Mouse (Mus musculus): ENCODE measurements at regions not wholly inside any gene's neighbourhood (a gene's known extent, or its start where the extent isn't known, plus 50 kb on each side); places are given as distances from the start of the nearest gene placed in this dataset.

DNA sequence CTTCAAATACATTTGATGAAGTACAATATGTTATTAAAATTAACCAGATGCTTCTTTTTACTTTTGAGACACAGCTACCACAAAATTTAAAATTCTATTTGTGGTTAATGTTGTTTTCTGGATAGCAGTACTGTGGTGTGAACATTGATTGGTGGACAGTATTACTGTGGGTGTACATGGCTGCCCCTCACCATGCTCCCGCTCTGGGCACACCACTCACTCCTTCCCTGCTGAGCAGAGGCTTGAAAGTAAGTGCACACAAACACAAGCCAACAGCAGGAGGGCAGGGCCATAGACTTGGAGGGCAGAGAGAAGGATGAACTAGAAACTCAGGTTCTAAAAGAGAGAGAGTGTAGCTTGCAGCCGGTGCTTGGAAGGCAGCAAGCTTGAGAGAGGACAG, 182.1 kb downstream of the Ifng start:
- DNase-seq (ENCODE audit: low read depth, low spot score) = no peak

DNA sequence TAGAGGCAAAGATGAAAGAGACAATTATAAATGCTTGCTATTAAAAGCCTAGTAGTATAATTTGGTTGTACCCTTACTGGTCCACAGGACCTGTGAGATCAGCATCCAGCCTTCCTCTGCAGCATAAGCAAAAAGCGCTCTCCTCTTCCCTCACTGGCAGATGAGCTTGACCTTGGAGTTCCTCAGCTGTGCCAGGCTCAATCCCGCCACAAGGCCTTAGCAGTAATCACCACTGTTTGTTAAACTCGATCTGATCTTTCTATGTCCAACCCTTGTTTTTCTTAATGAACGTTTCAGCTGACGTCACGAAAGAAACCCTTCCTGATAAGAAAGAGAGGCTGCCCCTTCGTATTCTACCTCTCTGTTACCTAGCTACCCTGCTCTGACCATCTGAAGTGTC, 183.5 kb downstream of the Ifng start:
- DNase-seq (ENCODE audit: low read depth, low spot score) = no peak

DNA sequence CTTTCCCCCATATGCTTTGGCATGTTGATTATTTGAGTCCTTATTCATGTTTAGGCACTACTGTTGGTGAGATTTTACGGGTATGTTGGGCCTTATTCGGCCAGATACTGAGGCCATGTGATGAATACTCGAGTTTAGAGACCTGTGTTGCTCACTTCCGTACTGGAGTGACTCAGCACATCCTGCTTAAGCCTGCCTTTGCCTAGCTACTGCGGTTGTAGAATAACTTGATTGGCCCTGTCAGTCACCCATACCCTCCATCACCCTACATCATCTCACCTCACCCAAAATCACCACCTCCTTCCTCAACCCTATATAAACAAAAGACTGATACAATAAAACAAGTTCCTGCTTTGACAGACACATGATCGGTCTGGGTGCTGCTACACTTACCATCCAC, 187.2 kb downstream of the Ifng start:
- no peak for DNase-seq (ENCODE audit: low read depth, low spot score)

DNA sequence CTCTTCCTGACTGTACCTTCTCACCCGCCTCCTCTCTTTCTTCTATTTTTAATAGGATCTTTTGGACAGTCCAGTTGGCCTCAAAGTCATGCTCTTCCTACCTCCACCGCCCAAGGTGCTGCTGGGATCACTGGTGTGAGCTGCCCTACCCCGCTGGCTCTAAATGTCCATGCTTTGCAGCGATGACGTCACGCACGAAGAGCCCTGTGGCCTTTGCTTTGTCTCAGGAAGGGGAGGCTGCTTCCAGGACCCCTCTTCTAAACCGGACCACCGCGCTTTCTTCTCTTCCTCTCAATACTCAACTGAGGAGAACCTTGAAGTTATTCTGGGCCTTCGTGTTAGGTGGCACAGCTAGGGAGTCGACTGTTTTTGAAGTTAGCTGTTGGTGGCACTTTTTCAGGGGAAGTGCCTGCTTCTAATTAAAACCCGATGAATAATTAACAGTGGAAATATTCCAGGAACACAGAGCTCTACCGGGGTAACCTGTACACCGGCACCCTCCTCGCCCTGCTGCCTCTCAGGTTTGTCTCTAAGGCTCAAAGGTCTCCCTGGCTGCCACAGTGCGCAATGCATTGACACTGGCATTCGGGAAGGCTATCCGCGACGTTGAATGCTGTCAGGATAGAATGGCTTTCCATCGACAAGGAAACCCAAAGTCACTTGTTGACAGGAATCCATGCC, 188.7 kb downstream of the Ifng start:
- no peak for DNase-seq (ENCODE audit: low read depth, low spot score)

- no peak for DNase-seq (ENCODE audit: low read depth, low spot score)
These were observed 190.9 kb downstream of the Ifng start for GRCm38 (mm10) chr10:118631786-118632185.

- DNase-seq (ENCODE audit: low read depth, low spot score) = no peak
These were observed 191.3 kb downstream of the Ifng start for GRCm38 (mm10) chr10:118632187-118632586.

DNA sequence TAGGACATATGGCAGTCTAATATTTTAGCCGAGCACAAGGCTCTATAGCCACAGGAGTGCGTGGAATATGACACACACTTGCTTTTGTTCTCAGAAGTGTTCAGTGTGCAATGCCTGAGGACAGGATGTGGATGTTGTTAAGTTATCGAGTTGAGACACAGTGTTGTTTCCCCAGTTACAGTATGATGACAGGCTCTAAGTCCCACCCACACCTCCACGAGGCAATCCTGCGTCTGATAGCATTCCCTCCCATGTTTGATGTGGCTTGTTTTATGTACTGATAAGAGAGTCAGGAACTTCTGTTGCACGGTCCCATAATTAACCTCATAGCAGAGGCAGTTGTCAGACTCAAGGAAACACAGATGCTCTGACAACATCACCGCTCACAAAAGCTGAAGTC, 192.6 kb downstream of the Ifng start:
- DNase-seq (ENCODE audit: low read depth, low spot score) = no peak

DNA sequence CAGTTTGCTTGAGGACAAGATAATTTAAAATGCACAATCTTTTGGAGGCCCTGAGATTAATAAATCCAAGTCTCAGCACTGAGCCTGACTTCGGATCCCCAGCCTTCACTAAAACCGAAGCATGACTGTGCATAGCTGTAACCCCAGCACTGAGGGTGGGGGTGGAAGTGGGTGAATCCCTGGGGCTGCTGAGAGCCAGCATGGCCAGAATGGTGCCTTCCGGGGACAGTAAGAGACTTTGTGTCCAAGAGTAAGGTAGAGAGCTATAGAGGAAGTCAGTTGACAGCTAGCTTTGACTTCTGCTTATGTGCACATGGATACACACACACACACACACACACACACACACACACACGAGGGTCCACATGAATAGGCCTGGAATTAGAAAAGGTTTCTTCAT, 198.3 kb downstream of the Ifng start:
- no peak for DNase-seq (ENCODE audit: low read depth, low spot score)

DNA sequence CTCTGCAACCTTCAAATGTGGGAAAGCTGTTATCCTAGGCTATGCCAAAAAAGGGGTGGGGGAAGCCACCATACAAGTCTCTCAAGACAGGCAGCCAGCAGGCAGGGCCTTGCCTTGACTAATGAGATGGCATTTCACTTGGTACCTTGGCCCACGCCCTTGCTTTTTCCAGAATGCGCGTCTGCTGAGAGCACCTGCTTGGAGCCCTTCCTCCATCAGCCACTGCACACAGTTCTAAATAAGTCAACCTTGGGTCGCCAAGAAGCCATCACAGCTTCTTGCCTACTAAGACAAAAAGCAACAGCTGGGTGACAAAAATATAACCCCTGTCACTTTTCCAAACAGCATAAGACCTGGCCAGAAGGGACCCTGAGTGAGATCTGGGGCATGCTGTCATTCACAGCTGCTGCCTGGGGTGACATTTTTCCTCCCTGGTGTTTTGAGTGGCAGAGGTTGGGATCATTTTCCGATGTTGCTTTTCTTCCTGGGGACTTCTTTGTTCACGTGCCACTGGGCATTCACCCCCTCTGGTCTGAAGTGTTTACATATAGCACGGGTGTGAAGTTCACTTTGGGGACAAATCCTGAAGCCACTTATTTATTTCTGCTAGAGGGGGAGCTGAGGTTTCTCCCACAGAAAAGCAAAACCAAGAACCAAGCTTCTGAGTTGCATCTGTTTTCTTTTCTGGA, 199.4 kb downstream of the Ifng start:
- DNase-seq (ENCODE audit: low read depth, low spot score) = no peak

DNA sequence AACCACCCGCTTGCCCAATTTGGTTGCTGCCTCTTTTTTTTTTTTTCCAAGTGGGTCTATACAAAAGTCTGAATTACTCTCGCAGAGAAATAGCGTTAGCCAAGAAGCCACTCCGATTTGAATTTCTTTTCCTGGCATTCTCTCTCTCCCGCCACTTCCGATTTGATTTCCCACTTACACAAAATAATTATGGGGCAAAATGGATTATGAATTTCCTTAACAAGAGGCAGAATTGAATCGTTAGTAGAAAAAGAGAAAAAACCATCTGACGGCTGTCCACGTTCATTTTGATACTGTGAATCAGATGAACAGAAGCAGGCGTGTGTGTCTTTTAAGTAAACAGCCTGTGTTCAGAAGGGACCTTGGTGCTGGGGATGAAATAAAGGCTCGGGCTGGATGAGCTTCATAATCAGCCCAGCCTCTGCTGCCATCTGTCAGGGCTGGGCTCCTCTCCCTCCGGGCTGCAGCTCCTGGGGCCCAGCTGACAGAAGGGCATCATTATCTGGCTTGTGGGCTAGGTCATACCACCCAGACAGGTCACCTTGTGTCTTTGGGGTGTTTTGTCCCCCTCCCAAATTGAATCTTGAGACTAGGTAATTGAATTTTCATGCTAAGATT, 200.1 kb downstream of the Ifng start:
- DNase-seq (ENCODE audit: low read depth, low spot score) = peak; percentile 63

DNA sequence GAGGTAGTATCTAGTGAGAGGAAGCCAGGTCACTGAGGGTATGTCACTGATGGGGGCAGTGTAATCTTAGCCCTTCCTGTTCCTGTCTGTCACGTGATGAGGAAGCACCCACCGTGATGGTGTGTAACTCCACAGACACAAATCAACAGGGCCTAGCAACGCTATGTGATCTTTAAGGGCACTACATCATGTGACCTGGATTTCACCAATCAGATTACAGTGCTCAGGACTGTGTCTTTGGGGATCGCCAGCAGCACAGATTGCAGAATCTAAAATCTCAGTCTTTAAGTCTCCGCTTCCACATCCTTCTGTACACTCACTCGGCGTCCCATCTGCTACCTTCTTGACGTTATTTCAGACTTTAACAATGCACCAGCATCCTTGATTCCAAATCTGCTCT, 202.8 kb downstream of the Ifng start:
- DNase-seq (ENCODE audit: low read depth, low spot score) = no peak

DNA sequence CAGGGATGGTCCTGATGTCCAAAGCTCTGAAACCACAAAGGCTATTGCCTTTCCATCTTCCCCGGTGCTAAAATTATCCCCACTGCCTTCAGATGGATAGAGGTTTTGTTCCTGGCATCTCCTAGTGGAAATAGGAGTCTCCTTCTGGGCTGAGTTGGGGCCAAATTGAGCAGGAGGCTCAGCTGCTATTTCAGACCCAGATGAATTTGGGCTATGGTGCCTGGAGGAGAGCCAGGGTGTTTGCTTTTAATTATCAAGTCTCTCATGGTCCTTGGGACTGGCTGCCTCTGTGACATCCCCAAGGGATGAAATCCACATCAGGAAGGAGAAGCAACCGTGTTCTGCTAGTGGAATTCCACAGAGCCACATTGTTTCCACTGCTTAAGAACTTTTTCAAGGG, 207.3 kb downstream of the Ifng start:
- DNase-seq (ENCODE audit: low read depth, low spot score) = no peak

- no peak for DNase-seq (ENCODE audit: low read depth, low spot score)
These were observed 213.4 kb downstream of the Dyrk2 start for GRCm38 (mm10) chr10:118656561-118656960.

DNA sequence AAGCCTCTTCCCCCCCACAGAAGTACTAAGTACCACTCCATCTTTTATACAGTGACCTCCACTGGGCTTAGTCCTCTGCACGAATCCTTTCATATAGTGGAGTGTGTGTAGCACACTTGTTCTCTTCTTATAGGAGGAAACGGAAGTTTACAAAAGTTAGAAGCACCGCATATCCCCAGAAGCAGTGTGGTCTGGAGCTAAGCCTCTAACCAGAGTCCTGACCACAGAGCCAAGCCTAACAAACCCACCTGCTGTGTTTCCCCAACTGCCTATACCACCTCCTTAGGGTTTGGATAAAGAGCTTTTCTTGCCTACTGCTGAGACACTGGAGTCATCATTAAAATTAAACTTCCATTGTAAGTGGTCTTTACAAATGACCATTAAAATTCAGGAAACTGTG, 204.0 kb downstream of the Dyrk2 start:
- DNase-seq (ENCODE audit: low read depth, low spot score) = no peak

DNA sequence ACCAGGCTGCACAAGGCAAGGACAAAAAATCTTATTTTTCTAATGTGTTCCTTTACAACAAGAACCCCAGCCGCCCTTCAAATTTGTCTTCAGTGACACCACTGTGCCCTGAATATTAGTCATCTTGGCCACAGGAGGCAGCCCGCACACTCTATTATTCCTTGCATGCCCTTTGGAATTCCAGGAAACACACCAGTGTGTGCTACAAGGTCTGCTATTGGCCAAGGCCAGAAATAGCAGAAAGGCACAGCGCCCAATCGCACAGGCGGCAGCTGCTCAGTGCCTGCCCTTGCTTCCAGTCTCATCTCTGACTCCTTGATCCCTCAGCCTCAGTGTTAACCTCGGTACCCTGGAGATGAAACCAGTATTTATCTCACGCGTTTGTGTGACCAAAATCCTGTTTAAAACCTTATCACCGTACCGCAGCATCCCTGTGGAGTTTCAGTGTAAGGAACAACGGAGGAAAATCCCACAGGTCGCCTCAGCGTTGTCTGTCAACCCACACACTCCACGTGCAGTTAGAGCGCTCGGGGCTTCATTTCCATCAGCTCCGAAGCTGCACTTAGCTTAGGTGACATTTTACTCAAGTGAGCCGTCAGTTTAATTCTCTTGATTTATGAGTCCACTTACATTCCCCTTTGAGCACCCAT, 194.1 kb downstream of the Dyrk2 start:
- DNase-seq (ENCODE audit: low read depth, low spot score) = no peak

- no peak for DNase-seq (ENCODE audit: low read depth, low spot score)
These were observed 191.1 kb downstream of the Dyrk2 start for GRCm38 (mm10) chr10:118678750-118679418.

DNA sequence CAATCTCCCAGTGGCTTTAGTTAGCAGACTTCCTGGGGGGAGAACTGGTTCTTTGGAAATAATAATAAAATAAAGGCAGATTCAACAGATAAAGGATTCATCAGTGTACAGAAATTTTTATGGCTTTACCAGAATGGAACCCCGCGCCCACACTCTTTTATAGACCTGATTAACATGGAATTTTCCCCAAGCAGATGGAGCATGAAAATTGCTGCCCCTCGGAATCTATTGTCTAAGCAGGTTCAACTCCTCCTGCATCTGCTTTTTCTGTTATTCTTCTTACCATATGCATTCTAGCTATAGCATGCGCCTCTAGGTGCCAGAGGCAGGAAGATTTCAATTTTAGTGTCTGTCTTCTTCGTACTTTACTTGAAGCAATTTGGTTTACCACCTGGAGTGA, 190.5 kb downstream of the Dyrk2 start:
- no peak for DNase-seq (ENCODE audit: low read depth, low spot score)

DNA sequence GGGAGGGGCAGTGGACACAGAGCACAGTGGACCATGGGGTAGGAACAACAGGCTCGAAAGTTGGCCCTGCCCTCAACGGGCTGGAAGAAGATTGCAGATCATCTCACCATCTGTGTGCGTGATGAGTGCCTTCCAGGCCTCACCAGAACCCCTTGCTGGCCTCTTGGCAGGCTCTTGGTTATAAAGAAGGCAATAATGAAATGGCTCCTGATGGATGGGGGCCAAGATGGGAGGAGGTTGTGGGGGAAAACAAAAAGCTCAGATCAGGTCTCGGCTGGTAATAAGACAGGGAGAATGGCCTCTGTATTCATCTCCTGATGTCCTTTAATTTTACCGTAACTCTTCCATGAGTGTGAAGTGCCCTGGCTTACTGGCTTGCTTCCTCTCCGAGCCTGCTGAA, 189.1 kb downstream of the Dyrk2 start:
- no peak for DNase-seq (ENCODE audit: low read depth, low spot score)

DNA sequence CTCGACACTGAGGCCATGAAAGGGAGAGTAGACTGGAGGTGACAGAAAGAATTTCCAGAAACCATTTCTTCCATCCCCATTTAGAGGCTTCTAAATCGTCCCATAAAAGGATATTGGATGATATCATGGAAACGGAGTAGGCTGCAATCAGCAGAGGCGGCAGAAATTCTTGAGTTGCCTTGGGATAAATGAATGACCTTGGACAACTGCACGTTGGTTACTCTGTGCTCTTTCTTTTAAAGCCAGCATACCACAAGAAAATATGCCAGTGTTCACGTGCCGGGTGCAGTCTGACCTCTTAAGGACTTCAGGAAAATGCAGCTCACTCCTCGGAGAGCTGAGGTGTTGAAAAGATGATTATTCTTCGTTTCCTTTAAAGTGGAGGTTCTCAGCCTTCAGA, 186.7 kb downstream of the Dyrk2 start:
- no peak for DNase-seq (ENCODE audit: low read depth, low spot score)

GRCm38 (mm10) chr10:118699292-118699691, 170.7 kb downstream of the Dyrk2 start:
- DNase-seq (ENCODE audit: low read depth, low spot score) = no peak

DNA sequence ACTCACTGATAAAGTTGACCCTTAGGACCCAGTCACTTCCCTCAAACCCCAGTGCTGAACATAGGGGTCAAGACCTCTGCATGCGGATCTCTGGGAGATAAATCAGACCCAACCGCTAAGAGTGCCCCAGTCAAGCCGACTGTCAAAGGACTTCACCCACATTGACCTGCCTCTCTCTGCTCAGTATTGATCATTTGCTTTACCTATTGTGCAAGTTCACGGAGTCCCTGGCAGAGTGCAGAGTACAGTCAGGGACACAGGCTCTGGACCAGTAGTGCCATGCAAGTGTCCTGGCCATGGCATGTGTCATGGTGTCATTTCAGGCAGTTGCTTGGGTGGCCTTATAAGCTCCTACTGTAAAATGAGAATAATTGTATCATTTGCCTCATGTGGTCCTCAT, 169.9 kb downstream of the Dyrk2 start:
- no peak for DNase-seq (ENCODE audit: low read depth, low spot score)

DNA sequence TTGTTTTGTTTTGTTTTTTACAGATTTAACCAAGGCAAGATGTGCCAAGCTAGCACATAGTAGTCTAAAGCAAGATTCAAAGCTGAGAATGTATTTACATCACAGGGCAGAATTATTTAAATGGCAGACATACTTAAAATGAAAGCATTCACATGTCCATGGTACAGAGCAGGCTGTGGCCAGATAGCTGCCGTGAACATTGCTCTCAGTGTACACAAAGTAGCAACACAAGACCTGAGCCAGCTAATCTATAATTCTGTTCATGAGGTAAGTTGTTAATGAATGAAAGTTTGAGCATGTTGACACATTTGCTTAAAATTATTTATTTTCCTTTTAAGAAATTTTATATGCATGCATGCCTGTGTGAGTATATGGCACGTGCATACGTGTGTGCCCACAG, 164.0 kb downstream of the Dyrk2 start:
- no peak for DNase-seq (ENCODE audit: low read depth, low spot score)
